Mouse (Mus musculus) hindbrain, embryonic 16.5 days (tissue): ENCODE measurements at regions not wholly inside any gene's neighbourhood (a gene's known extent, or its start where the extent isn't known, plus 50 kb on each side); places are given as distances from the start of the nearest gene placed in this dataset.

ENCODE experiments used
- ATAC-seq: fragments of 200-750 bp; cut with Nextera tagmentation; 2 replicates; pipeline ENCODE4 v1.8.0; 2017; ENCODE audit warnings: moderate TSS enrichment, moderate library complexity
- H3K27ac ChIP-seq: fragments of 300-500 bp; sonication (generic); 2 replicates; pipeline ENCODE4 v1.5.1; 2014; ENCODE audit warnings: low read depth, mild to moderate bottlenecking, control low read depth, low read length, moderate library complexity
- H3K27me3 ChIP-seq: fragments of 300-500 bp; sonication (generic); replicated peaks from 2 replicates; pipeline ENCODE4 v1.6.1; 2014; ENCODE audit warnings: low read length; ENCODE audit not compliant: control insufficient read depth, insufficient read depth
- H3K36me3 ChIP-seq: fragments of 300-500 bp; sonication (generic); 2 replicates; pipeline ENCODE4 v1.6.1; 2014; ENCODE audit warnings: mild to moderate bottlenecking, low read length, moderate library complexity, mixed read lengths; ENCODE audit not compliant: control insufficient read depth, insufficient read depth
- H3K4me1 ChIP-seq: fragments of 300-500 bp; sonication (generic); 2 replicates; pipeline ENCODE4 v1.6.1; 2014; ENCODE audit warnings: low read depth, low read length; ENCODE audit not compliant: control insufficient read depth, insufficient read depth
- H3K4me2 ChIP-seq: fragments of 300-500 bp; sonication (generic); 2 replicates; pipeline ENCODE4 v1.6.1; 2014; ENCODE audit warnings: mild to moderate bottlenecking, low read length, control low read depth, moderate library complexity
- H3K4me3 ChIP-seq: fragments of 300-500 bp; sonication (generic); 2 replicates; pipeline ENCODE4 v1.5.1; 2014; ENCODE audit warnings: mild to moderate bottlenecking, low read length, control low read depth, moderate library complexity
- H3K9ac ChIP-seq: fragments of 300-500 bp; sonication (generic); 2 replicates; pipeline ENCODE4 v1.6.1; 2014; ENCODE audit warnings: low read depth, mild to moderate bottlenecking, control low read depth, low read length, moderate library complexity
- H3K9me3 ChIP-seq: fragments of 300-500 bp; sonication (generic); 2 replicates; pipeline ENCODE4 v1.6.1; 2014; ENCODE audit warnings: mild to moderate bottlenecking, low read length, moderate library complexity; ENCODE audit not compliant: control insufficient read depth
- WGBS: fragments of 180-500 bp; shearing (Covaris S2); extraction: QIAGEN DNeasy Blood & Tissue Kit; methylation state at CpG from one replicate; pipeline ENCODE4 v1.1.7; 2014; 5-methylcytosine and 5-hydroxymethylcytosine counted together

DNA sequence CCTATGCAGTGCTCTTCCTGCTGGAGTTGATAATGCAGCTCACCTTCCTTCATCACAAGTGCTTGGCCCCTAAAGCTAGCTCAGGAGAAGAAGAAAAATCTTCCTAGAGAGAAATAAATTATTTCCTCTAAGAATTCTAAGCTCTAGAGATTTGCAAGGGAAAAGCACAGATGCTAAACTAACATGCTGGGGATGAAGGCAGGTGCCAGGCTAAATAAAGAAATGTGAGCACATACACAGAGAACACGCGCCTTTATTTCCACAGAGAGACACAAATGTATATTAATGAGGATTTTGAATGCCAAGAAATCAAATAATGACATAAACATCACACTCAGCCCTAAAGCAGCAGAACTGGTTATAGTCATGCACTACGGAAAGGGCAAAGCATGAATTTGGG, 229.5 kb upstream of the Mamld1 start:
- Histone ChIP-seq H3K27ac (no peak overlapping the region), H3K4me2 (no peak overlapping the region), H3K9me3 (no peaks in the 10 kb centered on the region), H3K36me3 (no peaks in the 10 kb centered on the region), H3K4me1 (no peaks in the 10 kb centered on the region), H3K9ac (no peak overlapping the region), H3K4me3 (no peak overlapping the region), H3K27me3 (no peaks in the 10 kb centered on the region)
- ATAC-seq: no peak
- 90% methylated on average over 3 of the region's 3 CpGs for WGBS

DNA sequence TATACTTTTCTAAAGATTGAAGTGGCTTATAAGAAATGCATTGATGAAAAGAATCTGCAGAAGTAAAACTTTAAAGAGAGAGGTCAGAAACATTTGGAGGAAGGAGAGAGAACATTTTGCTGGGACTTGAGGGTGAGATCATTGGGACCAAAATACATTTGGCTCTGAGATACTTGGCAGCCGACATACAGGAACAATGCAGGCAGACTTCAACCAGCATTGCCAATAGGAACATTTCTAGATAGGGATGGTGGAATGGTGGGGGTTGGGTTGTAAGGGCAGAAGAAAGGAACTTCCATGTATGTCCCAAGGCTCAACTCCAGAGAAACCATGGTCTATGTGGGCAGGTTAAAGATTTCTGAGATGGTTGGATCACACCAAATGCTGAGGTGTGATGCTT, 232.3 kb upstream of the Mamld1 start:
- 71% methylated on average over 1 of the region's 1 CpGs for WGBS
- H3K27me3 ChIP-seq: no peaks in the 10 kb centered on the region
- no peak overlapping the region for H3K9ac ChIP-seq
- H3K9me3 ChIP-seq: no peaks in the 10 kb centered on the region
- no peak overlapping the region for H3K4me3 ChIP-seq
- no peak overlapping the region for H3K4me2 ChIP-seq
- no peaks in the 10 kb centered on the region for H3K36me3 ChIP-seq
- no peaks in the 10 kb centered on the region for H3K4me1 ChIP-seq
- H3K27ac ChIP-seq: no peak overlapping the region
- ATAC-seq: no peak

DNA sequence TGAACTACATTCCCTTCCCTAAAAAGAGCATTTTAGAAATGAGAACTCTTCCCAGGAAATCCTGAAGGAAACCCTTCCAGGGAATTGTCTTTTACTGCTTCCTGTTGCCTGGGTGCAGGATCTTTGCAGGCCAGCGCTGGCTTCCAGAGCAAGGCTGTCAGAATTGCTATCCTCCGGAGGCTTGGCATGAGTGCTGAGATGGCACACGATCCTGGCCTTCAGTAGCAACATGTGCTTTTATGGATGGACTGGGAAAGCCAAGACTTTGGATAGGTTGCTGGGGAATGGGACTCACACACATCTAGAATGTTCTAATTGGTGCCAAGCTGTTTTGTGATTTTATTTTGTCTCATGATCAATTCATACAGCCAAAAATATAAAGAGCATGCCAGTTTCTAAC, 233.4 kb upstream of the Mamld1 start:
- WGBS: 77% methylated on average over 3 of the region's 3 CpGs
- H3K27ac ChIP-seq: no peak overlapping the region
- no peaks in the 10 kb centered on the region for H3K36me3 ChIP-seq
- H3K9me3 ChIP-seq: no peaks in the 10 kb centered on the region
- peak; percentile 65; the same call in 1 of the 2 replicates for ATAC-seq
- H3K4me2 ChIP-seq: no peak overlapping the region
- H3K4me1 ChIP-seq: no peaks in the 10 kb centered on the region
- no peak overlapping the region for H3K4me3 ChIP-seq
- H3K9ac ChIP-seq: no peak overlapping the region
- no peaks in the 10 kb centered on the region for H3K27me3 ChIP-seq

DNA sequence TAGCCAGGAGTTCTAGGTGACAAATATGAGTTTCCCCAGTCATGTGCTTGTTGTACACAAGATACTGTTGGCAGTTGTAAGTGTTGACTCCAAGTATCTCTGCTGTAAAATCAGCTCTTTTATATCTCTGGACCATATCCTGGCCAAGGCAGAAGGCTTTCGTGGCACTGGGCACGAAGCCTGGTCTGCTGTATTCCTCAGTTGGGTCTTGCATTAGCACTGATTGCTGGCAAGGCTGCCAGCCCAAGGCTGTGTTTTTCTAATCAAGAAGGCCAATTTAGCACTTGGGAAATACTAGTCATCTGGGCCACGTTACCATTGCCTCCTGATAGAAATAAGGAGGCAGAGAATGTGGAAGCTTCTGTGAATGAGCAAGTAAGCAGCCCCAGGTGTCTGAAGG, 258.3 kb upstream of the Mamld1 start:
- no peak for ATAC-seq
- no peak overlapping the region for H3K4me2 ChIP-seq
- H3K4me3 ChIP-seq: no peak overlapping the region
- no peak overlapping the region for H3K27ac ChIP-seq
- H3K36me3 ChIP-seq: no peaks in the 10 kb centered on the region
- no peaks in the 10 kb centered on the region for H3K27me3 ChIP-seq
- WGBS: 77% methylated on average over 3 of the region's 3 CpGs
- H3K9me3 ChIP-seq: no peaks in the 10 kb centered on the region
- no peaks in the 10 kb centered on the region for H3K4me1 ChIP-seq
- H3K9ac ChIP-seq: no peak overlapping the region

DNA sequence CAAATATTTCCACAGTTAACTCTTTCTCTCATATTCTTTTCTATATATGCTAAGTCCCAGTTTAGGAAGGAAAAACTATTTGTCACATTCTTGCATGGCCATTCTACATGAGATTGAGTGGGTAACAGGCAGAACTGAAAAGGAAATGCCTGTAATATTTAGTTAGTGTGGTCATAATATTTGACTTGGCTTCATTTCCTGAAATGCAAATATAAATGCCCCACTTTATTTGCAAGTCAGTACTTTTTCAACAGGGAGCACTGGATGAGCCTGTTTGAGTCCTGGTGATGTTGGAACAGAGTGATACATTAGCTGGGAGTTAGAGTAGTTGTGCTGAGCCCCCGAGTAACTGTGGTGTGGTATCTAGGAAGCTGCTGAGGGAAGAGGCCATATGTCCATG, 285.9 kb upstream of the Tmem185a start:
- no peak overlapping the region for H3K9ac ChIP-seq
- no peaks in the 10 kb centered on the region for H3K27me3 ChIP-seq
- no peak for ATAC-seq
- no peaks in the 10 kb centered on the region for H3K9me3 ChIP-seq
- no peaks in the 10 kb centered on the region for H3K4me1 ChIP-seq
- no peak overlapping the region for H3K27ac ChIP-seq
- H3K4me3 ChIP-seq: no peak overlapping the region
- no peak overlapping the region for H3K4me2 ChIP-seq
- 79% methylated on average over 1 of the region's 1 CpGs for WGBS
- no peaks in the 10 kb centered on the region for H3K36me3 ChIP-seq

DNA sequence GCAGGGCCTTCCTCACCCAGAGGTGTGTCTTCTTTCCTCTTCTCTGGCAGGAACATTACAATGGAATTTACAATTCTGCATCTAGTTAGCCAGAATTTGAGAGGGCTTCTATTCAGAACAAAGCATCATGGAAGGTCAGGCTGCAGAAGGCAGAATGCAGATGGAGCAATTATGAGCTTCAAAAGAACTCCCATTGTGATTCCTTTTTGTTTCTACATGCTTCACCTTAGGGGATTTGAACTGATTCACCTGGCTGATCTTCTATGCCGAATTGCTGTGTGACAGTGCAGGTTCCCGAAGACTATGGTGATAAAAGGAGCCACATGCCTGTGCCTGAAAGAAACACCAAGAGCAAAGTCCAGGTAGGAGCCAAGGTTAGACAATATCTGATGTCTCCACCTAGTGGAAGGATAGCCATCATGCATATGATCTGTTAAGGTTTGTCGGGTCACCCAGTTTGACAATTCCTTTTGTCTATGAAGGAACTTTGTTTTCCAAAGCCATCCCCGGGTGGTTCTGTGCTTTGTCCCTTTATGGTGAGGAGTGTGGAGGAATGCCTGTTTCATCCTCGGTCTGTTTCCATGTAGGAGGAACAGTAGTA, 236.1 kb upstream of the Tmem185a start:
- no peak for ATAC-seq
- Histone ChIP-seq H3K27ac (no peak overlapping the region), H3K4me1 (no peaks in the 10 kb centered on the region), H3K9me3 (no peaks in the 10 kb centered on the region), H3K9ac (no peak overlapping the region), H3K36me3 (no peaks in the 10 kb centered on the region), H3K4me3 (no peak overlapping the region), H3K27me3 (no peaks in the 10 kb centered on the region), H3K4me2 (no peak overlapping the region)
- 61% methylated on average over 5 of the region's 5 CpGs for WGBS

DNA sequence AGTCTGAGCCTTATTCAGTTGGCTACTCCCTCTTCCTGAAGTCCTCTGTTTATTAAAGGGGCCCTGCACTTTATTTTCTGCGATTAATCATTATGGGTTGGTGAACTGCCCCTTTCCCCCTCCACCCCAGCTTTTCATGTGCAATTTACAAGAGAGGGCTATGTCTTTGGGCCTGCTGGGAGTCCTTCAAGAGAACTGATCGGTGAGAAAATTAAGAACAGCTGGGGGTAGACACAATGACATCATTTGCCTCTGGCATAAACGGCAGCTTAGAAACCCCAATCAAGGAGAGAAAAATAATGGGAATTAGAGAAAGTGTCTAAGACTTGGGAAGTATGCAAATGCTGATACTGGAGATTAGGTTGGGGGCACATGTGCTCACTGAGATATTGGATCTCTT, 205.2 kb upstream of the Tmem185a start:
- H3K9me3 ChIP-seq: no peaks in the 10 kb centered on the region
- H3K9ac ChIP-seq: no peak overlapping the region
- no peaks in the 10 kb centered on the region for H3K4me1 ChIP-seq
- no peak overlapping the region for H3K27ac ChIP-seq
- H3K4me2 ChIP-seq: no peak overlapping the region
- H3K4me3 ChIP-seq: no peak overlapping the region
- no peaks in the 10 kb centered on the region for H3K27me3 ChIP-seq
- 44% methylated on average over 3 of the region's 3 CpGs for WGBS
- no peak for ATAC-seq
- H3K36me3 ChIP-seq: no peaks in the 10 kb centered on the region

DNA sequence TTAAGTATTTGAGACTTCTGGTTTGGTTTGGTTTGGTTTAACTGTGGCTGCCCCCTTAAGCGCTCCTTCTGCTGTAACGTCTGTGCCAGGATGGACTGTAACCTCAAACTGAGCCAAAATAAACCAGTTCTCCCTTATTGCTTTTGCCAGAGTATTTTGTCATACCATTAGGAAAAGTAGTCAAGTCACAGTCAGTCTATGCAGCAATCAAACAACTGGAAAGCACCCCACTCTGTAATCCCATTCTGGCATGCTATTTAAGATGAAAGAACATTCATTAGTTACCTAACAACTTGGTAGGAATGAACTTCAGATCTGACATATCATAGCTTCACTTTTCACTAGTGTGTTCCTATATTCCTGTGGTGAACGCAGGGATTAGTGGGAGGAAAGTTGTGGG, 190.1 kb upstream of the Tmem185a start:
- 82% methylated on average over 3 of the region's 3 CpGs for WGBS

More for the DNA sequence above, 190.1 kb upstream of the Tmem185a start:
- Histone ChIP-seq H3K27me3 (no peaks in the 10 kb centered on the region), H3K36me3 (no peaks in the 10 kb centered on the region), H3K9me3 (no peaks in the 10 kb centered on the region), H3K9ac (no peak overlapping the region), H3K4me3 (no peak overlapping the region), H3K4me2 (no peak overlapping the region), H3K27ac (no peak overlapping the region), H3K4me1 (no peaks in the 10 kb centered on the region)
- ATAC-seq: no peak
